ENCODE assay signal across 21 mouse cellular contexts in the genomic region with DNA sequence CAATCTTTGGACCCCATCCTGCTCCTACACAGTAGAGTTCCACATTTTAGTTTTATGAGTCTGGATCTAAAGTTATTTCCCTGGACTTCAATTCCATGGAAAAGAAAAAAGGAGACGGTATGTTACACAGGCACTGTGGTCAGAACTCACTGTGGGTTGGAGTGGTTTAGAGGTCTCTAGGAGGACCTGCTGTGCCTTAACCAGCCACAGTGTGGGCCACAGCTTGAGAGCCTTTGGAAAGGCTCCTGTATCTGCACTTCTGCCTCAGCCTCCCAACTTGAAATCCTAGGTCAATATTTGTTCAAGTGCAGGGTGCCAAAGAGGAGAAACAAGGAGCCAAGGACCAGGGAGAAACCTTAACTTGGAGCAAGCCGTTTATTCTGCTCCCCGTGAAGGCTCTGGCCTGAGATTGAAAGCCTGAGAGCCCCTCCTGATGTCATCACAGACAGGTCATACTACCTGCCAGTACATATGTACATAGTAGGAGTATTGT.
"Had no signal": no experiment of that assay in that cellular context is flagged by ENCODE, and none has a peak within 500 bp of the region (broad histone marks: within the 10 kb centered on the region; RNA-seq: fewer than 3 reads in every experiment).

No protein-coding gene starts in this region.

- H3K4me3 ChIP-seq: limb, embryonic 10.5 days; limb, embryonic 13.5 days; midbrain, embryonic 15.5 days; neural tube, embryonic 12.5 days; neural tube, embryonic 15.5 days; stomach, embryonic 15.5 days had no signal

- DNase-seq: kidney, adult 18-20 months; kidney, adult 9 months; kidney, postnatal 14 days; kidney, postnatal 4 days; liver; liver, postnatal 0 days; retina, postnatal 1 day; right cerebral cortex, postnatal 25 days; spleen, adult 18-20 months; thymus, postnatal 25 days had no signal

- H3K9me3 ChIP-seq: limb, embryonic 10.5 days; limb, embryonic 13.5 days; midbrain, embryonic 15.5 days; neural tube, embryonic 12.5 days; neural tube, embryonic 15.5 days; stomach, embryonic 15.5 days had no signal

- H3K27me3 ChIP-seq: limb, embryonic 13.5 days; midbrain, embryonic 15.5 days; neural tube, embryonic 12.5 days; neural tube, embryonic 15.5 days; stomach, embryonic 15.5 days had no signal

- H3K4me1 ChIP-seq: limb, embryonic 13.5 days; neural tube, embryonic 12.5 days; stomach, embryonic 15.5 days had no signal

- H3K27ac ChIP-seq: hindbrain, postnatal 0 days; limb, embryonic 10.5 days; limb, embryonic 13.5 days; liver, embryonic 14.5 days; midbrain, embryonic 15.5 days; neural tube, embryonic 12.5 days; neural tube, embryonic 15.5 days; stomach, embryonic 15.5 days had no signal

- H3K4me2 ChIP-seq: limb, embryonic 13.5 days; midbrain, embryonic 11.5 days; midbrain, embryonic 15.5 days; neural tube, embryonic 12.5 days; neural tube, embryonic 15.5 days; stomach, embryonic 15.5 days had no signal

- H3K9ac ChIP-seq: limb, embryonic 13.5 days; liver, embryonic 14.5 days; liver, postnatal 0 days; midbrain, embryonic 15.5 days; neural tube, embryonic 12.5 days; neural tube, embryonic 15.5 days; stomach, embryonic 15.5 days had no signal

- ATAC-seq: hindbrain, postnatal 0 days; inflammation-experienced regulatory T-cells, adult 6 months; intestine, embryonic 16.5 days; liver, postnatal 0 days; midbrain, embryonic 15.5 days had no signal

- H3K36me3 ChIP-seq: limb, embryonic 10.5 days; limb, embryonic 13.5 days; midbrain, embryonic 15.5 days; neural tube, embryonic 12.5 days; neural tube, embryonic 15.5 days; stomach, embryonic 15.5 days had no signal
